Mouse (Mus musculus): ENCODE data around the gene Dnm3. TPM values are rescaled to one million over a fixed set of nuclear protein-coding genes. Genes with fewer than 3 reads are reported as not detected.

The Dnm3 gene
- 0.93 TPM for polyA plus RNA-seq (2017; shearing (Covaris generic))

DNA sequence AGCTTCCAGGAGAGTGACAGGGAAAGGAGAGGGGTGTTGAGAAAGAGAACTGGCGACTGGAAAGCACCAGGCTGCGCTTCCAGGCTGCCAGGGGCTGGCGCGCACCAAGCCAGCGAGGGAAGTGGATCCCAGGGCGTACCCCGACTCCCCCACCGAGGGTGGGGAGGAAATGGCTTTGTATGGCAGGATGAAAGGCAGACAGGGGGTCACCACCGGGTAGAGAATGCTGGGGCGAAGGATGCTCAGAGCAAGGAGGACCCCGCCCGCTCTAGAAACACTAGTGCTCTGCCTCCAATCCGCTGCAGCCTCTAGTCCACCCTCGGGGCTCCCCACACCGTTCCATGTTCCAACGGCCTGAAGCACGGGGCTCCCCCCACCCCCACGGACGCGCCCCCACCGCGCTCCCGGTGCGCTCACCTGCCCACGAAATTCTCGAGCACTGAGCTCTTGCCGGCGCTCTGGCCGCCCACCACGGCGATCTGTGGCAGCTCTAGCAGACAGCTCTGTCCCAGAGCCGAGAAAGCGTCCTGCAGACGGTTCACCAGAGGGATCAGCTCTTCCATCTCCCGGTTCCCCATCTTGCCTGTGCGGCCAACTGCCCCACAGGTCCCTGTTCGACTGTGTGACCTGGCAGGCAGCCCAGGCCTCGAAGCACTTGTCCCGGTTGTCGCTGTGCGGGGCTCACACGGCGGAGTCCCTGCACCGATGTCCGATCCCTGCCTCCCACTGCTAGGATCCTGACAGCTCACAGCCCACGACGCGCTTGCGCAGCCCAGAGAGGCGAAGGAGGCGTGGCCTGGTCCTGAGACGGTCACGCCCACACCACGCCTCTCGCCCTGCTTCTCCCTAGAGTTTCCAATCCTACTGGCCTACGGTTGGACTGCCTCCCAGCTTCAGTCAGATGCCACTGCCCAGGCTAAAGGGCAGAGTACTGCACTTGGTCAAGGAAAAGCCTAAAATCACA is at the start of gene Dnm3:
Gene Dnm3 (minus strand): TSS at position 789 of the 964 bp plus-strand sequence.

DNA sequence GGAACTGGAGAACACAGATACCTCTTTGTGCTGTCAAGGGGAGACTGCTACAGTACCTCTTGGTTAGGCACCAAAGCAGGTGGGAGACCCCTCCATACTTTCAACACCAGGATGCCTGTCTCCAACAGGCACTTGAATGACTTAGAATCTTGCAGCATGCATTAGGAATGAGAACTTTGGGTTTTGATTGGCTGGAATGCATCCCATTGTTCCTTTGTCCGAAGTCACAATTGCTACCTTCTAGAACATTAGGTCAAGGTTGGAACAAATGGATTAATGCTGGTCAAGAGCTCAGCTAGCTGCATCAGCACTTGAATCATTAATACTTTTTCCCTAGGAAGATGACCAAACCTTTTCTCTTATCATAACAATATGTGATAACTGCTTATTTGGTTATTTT is 498.3 kb downstream of the Dnm3 start, which contains the start of gene 4930558K02Rik:
Gene 4930558K02Rik (minus strand): TSS at position 101 of the 400 bp plus-strand sequence.

DNA sequence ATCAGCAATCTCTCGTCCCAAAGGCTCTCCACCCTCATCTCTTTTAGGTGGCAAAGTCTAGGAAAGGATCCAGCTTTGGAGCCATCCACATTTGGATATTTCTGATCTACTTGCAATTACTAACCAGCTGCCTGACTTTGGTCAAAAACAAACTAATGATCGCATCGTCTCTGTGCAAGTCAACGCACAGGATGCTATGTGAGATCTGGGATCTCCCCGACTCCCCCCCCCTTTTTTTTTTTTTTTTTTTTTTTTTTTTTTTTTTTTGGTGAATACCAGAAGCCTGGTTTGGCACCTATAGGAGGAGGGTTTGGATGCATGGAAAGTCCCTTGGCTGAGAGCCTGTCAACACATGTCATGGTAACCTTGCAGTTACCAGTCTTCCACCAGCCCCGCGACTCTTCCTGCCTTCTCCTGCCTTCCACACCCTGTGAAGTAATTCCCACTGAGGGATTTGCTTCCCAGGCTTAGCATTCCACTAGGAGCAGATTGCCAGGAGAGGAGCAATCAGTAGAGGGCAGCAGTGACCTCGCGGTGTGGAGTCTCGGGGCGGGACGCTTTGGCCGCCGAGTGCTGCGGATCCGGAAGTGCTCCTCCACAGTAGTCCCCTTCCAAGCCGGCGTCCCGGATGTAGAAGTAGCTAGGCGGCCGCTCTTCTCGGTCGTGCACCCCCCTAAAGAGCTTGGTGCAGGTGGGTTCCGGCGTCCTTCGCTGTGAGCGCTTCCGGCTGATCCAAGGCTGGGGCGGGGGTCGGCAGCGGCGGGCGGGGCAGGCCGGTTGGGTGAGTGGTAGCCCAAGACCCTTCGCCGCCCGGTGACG is 509.0 kb downstream of the Dnm3 start, which contains the start of gene Pigc:
Gene Pigc (plus strand): TSS at position 598 of the 819 bp plus-strand sequence.

Other genes with a start within 250 kb of the Dnm3 start
- 28.6 TPM for gene Mettl13, start 70.5 kb upstream of the Dnm3 start, polyA plus RNA-seq (2017; shearing (Covaris generic))
- gene Vamp4, start 92.5 kb upstream of the Dnm3 start, polyA plus RNA-seq (2017; shearing (Covaris generic)) = 99.6 TPM
- not detected for gene Myoc, start 161.1 kb upstream of the Dnm3 start, polyA plus RNA-seq (2017; shearing (Covaris generic))
- not detected for gene Myocos, start 180.2 kb upstream of the Dnm3 start, polyA plus RNA-seq (2017; shearing (Covaris generic))

Measured in CD4-positive, CD25-positive, alpha-beta regulatory T cell, adult 9 weeks (primary cell).